Mouse (Mus musculus) frontal cortex, postnatal 14 days (tissue): ENCODE data around the gene Vstm2l.
A peak's percentile ranks its signal among the peaks of the same experiment; 100 is the strongest.

Source experiments
- DNase-seq, 2 experiments: peaks; one replicate each; pipeline ENCODE4 v3.0.0; 2022; ENCODE audit warnings: low spot score in 2 of 2

Gene Vstm2l

DNA sequence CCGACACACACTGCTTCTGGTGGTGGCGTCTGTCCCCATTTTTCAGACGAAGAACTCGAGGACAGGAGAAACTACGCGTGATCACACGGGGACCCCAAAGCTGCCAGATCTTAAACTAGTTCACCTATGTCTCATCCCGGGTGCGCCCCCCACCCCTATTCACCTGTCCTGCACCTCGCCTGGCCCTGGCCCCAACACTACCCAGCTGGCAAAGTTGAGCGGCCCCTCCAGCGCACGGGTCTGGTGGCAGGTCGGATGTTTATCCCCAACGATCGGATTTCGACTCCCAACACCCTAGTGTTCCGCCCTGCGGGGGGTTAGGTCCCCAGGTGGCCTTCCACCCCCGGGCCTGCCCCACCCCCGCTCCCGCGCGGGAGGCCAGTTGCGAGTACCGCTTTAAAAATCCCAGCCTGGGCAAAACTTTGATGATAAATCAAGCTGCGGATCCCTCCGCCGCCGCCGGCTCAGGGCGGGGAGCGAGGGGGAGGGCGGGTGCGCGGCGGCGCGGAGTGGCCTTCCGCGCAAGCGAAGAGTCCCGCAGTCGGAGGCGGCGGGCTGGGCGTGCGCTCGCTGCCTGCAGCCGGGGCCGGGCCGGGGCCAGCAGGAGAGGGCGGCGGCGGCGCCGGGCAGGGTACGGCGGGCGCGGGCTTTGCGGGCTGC is at the start of gene Vstm2l:
Gene Vstm2l (plus strand): TSS at position 549 of the 660 bp plus-strand sequence.
- peak; percentile 55 to 61 for DNase-seq

- DNase-seq = no peak
These were observed 47.3 kb upstream of the Vstm2l start for GRCm38 (mm10) chr2:157867126-157867525.

- no peak for DNase-seq
These were observed 44.2 kb upstream of the Vstm2l start for GRCm38 (mm10) chr2:157870247-157870646.

DNA sequence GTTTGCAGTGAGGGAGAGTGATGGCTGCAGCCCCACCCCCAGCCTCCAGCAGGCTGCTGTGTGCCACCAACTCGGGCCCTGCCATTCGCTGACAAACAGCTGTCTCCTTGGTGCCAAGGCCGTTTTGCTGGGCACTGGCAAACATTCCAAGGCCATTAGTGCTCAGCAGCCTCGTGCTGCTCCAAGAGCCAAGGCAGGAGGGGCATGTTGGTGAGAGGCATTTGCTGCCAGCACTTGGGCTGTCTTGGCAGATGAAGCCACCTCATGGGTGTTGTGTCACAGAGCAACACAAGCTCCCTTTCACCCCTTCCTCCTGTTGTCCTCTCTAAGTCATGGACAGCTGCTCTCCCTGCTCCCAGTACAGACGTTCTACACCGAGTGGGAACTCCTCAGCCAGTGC is 41.2 kb upstream of the Vstm2l start:
- peak in 1 of 2 experiments; percentile 44 for DNase-seq

GRCm38 (mm10) chr2:157873691-157874090 is 40.8 kb upstream of the Vstm2l start:
- no peak for DNase-seq

DNA sequence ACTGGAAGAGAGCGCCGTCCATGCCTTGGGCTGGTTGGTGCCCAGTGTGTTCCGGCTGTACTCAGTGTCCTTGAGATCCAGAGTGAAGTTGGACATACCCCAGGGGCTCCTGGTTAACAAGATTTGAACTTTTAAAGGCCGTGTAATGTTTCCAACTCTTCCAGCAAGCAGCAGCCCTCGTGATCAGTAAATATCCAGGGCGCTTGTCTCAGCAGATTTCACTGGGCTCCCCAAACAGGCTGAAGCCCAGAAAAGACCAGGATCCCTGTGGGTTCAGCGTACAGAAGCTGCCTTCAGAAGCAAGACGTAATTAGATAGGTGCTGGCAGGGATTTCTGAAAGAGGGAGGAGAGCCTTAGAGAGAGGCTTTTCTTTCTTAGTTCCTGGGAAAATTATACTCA is 39.3 kb upstream of the Vstm2l start:
- no peak for DNase-seq

- DNase-seq = no peak
These were observed 37.1 kb upstream of the Vstm2l start for GRCm38 (mm10) chr2:157877394-157877793.

DNA sequence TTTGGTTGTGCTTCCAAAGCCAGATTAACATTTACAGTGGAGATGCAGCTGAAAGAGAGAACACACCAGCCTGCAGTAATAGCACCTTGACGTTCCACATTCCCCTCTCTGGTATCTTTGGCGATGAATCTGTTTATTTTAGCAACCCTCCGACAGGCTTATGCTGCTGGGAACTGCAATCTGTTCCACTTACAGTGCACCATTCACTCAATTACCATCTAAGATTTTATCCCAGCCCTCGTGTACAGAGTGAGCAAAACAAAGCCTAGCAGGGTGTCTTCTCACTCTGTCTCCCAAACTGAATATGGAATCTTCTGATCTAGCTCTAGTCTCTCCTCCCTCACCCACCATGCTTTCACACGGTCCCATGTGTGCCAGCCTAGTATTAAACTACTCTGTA is 36.5 kb upstream of the Vstm2l start:
- DNase-seq = peak; percentile 32 to 36

GRCm38 (mm10) chr2:157881939-157882338 is 32.5 kb upstream of the Vstm2l start:
- no peak for DNase-seq

DNA sequence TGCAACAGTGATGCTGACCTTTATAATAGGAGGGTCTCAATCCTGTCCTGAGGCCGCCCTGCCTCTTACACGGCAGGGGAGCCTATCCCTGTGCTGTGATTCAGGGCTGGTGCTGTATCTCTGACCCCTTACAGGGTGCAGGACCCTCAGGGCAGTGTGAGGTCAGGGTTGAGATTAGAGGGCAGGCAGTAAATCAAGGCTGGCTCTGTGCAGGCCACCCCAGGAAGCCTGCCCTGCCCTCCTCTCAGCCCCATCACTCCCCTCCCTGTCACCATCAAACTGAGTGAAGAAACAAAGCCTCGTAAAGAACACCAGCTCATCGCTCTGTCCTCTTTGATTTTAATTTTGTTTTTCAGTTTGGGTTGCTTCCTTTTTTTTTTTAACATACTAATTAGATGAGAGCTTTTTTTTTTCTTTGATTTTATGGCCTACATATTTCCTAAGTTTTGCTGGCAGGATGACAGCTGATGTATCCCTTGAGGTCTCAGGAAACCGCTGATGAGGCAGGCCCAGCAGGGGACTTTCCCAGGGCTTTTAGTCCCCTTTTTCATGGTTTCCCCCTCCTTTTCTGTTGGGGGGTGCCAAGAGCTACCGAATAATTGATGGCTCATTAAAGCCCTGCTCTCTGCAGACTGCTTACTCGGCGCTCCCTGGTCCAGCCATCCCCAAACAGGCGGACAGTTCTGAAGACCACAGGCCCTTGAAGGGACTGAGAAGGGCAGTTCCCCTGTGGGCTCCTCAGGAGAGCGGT is 27.0 kb upstream of the Vstm2l start:
- DNase-seq = no peak

- DNase-seq = no peak
These were observed 23.3 kb upstream of the Vstm2l start for GRCm38 (mm10) chr2:157891166-157891565.

GRCm38 (mm10) chr2:157897131-157897530 is 17.3 kb upstream of the Vstm2l start:
- no peak for DNase-seq

DNA sequence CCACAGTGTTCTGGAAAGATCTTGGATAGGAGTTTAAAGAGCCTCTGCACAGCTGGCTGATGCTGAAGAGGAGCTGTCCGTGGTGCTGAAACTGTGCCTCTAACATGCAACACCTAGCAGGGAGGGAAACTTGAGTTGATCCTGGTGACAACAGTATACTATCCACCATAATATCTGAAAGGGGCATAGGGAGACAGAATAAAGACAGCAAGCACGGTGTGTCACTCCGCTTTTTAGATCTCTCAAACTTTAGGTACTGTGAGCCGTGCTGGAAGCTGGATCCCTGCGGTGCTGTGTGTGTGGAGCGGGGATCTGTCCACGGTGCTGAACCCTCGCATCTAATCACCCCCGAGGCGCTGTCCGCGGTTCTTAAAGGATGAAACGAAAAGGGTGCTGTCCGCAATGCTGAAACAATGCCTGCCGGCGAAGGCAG is 1.2 kb upstream of the Vstm2l start:
- peak in 1 of 2 experiments; percentile 28 for DNase-seq

- DNase-seq = no peak
These were observed 748 bp upstream of the Vstm2l start for GRCm38 (mm10) chr2:157913705-157914104.

- DNase-seq = peak in 1 of 2 experiments; percentile 30
These were observed 550 bp downstream of the Vstm2l start for GRCm38 (mm10) chr2:157914889-157915517.

DNA sequence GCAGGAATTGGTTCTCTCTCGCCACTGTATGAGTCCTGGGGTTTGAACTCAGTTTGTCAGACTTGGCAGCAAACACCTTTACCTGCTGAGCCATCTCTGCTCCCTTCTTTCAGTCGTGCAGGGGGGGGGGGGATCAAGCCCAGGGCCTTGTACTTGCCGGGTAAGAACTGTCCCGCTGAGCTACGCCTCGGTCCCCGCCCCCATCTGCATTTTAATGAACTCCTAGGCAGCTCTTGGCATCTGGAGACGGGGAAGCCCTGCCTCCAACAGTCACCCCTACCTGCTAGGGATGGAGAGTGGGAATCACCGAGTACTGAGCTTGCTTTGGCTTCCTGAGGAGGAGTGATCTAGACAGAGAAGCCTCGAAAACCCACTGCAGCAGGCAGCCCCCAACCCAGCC is 4.1 kb downstream of the Vstm2l start:
- DNase-seq = no peak

- DNase-seq = no peak
These were observed 7.1 kb downstream of the Vstm2l start for GRCm38 (mm10) chr2:157921551-157921950.

DNA sequence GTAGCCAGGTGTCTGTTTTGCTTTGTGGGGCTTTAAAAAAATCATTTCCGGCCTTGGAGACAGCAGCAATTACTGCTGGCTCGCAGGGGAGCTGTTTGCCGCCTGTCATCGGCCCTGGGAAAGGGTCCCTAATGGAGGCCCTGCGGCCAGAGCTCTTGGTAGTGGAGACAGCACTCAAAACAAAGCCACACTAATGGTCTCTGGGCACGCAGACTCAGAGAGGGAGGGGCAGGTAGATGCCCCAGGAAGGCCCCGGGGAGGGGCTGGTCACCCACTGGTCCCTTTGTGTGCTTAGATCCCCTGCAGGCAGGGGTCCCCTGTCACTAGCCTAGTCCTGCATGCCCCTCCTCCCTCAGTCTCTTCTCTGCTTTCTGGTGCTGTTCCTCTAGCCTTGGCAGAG is 9.0 kb downstream of the Vstm2l start:
- no peak for DNase-seq

DNA sequence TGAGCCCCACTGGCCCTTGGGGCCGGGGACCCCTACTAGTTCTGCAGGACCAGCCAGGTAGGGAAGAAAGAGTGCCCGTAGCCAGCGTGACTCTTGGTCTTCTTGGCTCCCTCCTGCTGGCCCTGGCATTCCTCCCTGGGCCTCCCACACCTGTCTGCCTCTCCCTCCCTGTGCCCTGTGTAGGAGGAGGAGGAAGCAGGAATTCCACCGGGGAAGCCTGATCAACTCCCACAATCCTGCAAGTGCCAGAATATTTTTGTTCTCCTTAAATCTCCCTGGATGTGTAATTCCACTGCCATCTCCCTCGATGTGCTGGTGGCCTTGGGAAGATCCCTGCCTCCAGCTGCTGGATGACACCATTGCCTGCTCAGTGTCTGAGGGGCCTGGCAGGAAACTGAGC is 10.1 kb downstream of the Vstm2l start:
- DNase-seq = no peak

- no peak for DNase-seq
These were observed 12.0 kb downstream of the Vstm2l start for GRCm38 (mm10) chr2:157926502-157926901.

DNA sequence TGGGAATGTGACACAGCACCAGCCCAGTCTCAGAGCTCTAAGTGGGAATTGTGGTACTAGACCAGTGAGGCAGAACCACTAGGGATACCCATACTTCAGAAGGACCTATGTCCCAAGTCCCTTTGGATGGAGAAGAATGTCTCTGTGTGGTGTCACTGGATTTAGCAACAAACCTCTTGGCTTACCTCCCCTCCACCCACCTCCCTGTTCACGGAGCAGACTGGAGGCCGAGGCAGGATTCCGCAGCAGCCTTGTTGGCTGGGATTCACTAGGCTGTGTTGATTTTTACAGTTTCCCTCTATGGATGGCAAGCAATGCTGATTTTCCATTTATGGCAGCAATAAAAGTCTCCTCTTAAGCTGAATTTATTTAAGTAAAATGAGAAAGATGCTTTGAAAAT is 12.5 kb downstream of the Vstm2l start:
- DNase-seq = no peak

- DNase-seq = no peak
These were observed 12.9 kb downstream of the Vstm2l start for GRCm38 (mm10) chr2:157927397-157927796.

DNA sequence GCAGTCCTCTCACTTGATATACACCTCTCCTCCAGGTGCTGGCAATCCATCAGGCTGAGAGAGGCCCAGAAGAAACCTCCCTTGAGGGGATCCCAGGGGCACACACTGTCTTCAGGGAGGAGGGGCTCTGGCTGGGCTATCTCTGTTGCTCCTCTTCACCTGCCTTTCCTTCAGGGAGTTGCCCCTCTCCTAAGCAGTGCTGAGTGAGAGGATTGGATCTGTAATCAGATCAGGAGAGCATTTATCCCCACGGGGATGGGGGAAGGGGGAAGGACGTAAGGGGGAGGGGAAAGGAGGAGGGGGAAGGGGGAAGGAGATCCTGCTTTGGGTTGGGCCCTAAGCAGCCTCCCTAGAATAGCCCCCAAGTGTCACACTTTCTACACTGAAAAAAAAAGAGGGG is 13.4 kb downstream of the Vstm2l start:
- DNase-seq = no peak
